Comparison of ENCODE assay signal across 10 mouse cellular contexts in genomic region chr3:51159322-51159721, GRCm38 (mm10).
"Had no signal": no experiment of that assay in that cellular context is flagged by ENCODE, and none has a peak within 500 bp of the region (broad histone marks: within the 10 kb centered on the region; RNA-seq: fewer than 3 reads in every experiment).

No protein-coding gene starts in this region.

- H3K9me3 ChIP-seq: kidney, embryonic 15.5 days; limb, embryonic 10.5 days; liver, embryonic 13.5 days; neural tube, embryonic 13.5 days had no signal

- H3K27ac ChIP-seq: kidney, embryonic 15.5 days; left cerebral cortex, adult 2 months; neural tube, embryonic 13.5 days; stomach, postnatal 0 days had no signal

- ATAC-seq: intestine, embryonic 16.5 days; liver, postnatal 0 days had no signal

- DNase-seq: kidney, adult 2 months; liver, embryonic 13.5 days; liver, postnatal 0 days; thymus, postnatal 14 days had no signal

- H3K4me3 ChIP-seq: kidney, embryonic 15.5 days; left cerebral cortex, adult 2 months; limb, embryonic 10.5 days; liver, embryonic 13.5 days; neural tube, embryonic 13.5 days had no signal

- H3K4me2 ChIP-seq: kidney, embryonic 15.5 days; liver, embryonic 13.5 days; neural tube, embryonic 13.5 days had no signal

- H3K27me3 ChIP-seq: kidney, embryonic 15.5 days; liver, embryonic 13.5 days; neural tube, embryonic 13.5 days had no signal

- H3K9ac ChIP-seq: kidney, embryonic 15.5 days; liver, embryonic 13.5 days; liver, postnatal 0 days; neural tube, embryonic 13.5 days had no signal

- H3K36me3 ChIP-seq: kidney, embryonic 15.5 days; limb, embryonic 10.5 days; liver, embryonic 13.5 days; neural tube, embryonic 13.5 days had no signal
